Mouse (Mus musculus) kidney, adult 2 months (tissue): ENCODE results near the gene Cdk1. TPM values are rescaled to one million over a fixed set of nuclear protein-coding genes. Genes with fewer than 3 reads are reported as not detected.

ENCODE experiments used
- DNase-seq: peaks from one replicate; pipeline ENCODE4 v3.0.0; 2021
- H3K27ac ChIP-seq: fragments of 200-500 bp; 2 replicates; pipeline ENCODE4 v1.5.1; 2012; ENCODE audit warnings: low read depth, low read length, control low read depth, inconsistent platforms; ENCODE audit not compliant: insufficient read depth
- H3K27me3 ChIP-seq: fragments of 200-500 bp; replicated peaks from 2 replicates; pipeline ENCODE4 v1.6.1; 2012; ENCODE audit warnings: mild to moderate bottlenecking, moderate library complexity, low read length, inconsistent platforms; ENCODE audit not compliant: control insufficient read depth, insufficient read depth
- H3K36me3 ChIP-seq: fragments of 200-500 bp; 2 replicates; pipeline ENCODE4 v1.6.1; 2012; ENCODE audit warnings: mild to moderate bottlenecking, moderate library complexity, low read length, inconsistent platforms; ENCODE audit not compliant: control insufficient read depth, insufficient read depth
- H3K4me1 ChIP-seq: fragments of 200-500 bp; 2 replicates; pipeline ENCODE4 v1.6.1; 2011; ENCODE audit warnings: low read length; ENCODE audit not compliant: control insufficient read depth, insufficient read depth
- H3K4me3 ChIP-seq: fragments of 200-500 bp; 2 replicates; pipeline ENCODE4 v1.5.1; 2011; ENCODE audit warnings: mild to moderate bottlenecking, low read depth, low read length, control low read depth; ENCODE audit not compliant: insufficient read depth
- CTCF ChIP-seq: fragments of 200-500 bp; conservative IDR thresholded peaks from 2 replicates; pipeline ENCODE4 v1.5.1; 2011; ENCODE audit warnings: low read depth, mild to moderate bottlenecking, control low read depth, low read length, moderate library complexity, mixed read lengths; ENCODE audit not compliant: insufficient read depth, insufficient read length
- POLR2A ChIP-seq: fragments of 200-500 bp; IDR thresholded peaks from one replicate; pipeline ENCODE4 v1.6.1; 2011; ENCODE audit warnings: low read depth, low read length, control low read depth
- WGBS: fragments of 180-500 bp; shearing (Covaris S2); methylation state at CpG from one replicate; pipeline ENCODE4 v1.1.7; 2018; 5-methylcytosine and 5-hydroxymethylcytosine counted together
- polyA plus RNA-seq: library from polyadenylated mRNA; depleted of rRNA; stranded (reverse); fragments of >200 nt; gene quantifications from 2 replicates; pipeline ENCODE4 v1.2.3, GENCODE M21; 2012

Cdk1 gene
- polyA plus RNA-seq, 1 experiment: 2.6 TPM

DNA sequence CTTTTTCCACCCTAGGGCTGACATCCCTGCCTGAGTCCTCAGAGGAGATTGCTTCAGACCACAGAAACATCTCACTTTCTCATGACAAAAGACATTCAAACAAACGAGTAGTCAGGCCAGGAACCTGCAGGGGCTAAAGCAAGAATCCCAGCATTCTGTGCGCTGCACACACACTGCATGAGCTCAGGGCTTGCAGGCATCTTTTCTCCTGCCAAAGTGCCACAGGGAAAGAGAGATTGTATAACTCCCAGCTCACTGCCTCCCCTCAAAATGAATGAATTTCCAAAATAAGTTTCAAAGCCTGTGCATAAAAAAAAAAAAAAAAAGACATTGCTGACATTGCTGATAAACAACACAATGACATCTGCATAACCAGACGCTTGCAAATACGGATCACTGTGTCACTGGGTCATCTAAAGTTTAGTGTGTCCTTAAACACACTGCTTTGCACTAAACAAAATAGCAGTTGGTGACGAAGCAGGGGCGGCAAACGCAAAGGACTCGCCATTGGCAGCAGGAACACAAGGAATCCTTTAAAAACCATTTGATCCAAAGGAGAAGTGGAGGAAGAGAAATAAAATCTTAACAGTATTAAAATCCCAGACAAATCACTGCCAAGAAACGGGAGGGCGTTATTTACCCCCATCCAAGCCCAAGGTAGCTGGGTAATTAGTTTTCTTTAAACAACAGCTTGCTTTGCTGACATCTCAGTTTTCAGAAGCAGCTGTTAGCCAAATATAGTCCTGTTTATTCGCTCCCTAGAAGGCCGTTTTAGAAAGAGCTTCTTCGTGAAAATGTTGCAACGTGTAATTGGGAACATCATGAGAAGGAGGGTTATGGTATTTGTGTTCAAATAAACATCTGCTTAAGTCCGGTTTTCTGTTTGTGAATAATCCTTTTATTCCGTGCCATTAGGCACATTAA, 18.2 kb downstream of the Cdk1 start:
- peak; percentile 9 for DNase-seq
- Histone ChIP-seq H3K4me1 (no peaks in the 10 kb centered on the region), H3K4me3 (no peak overlapping the region), H3K36me3 (no peaks in the 10 kb centered on the region), H3K27ac (no peak overlapping the region), H3K27me3 (no peaks in the 10 kb centered on the region)
- WGBS: 66% methylated on average over 16 of the region's 16 CpGs
- no peak for TF ChIP-seq POLR2A
- TF ChIP-seq CTCF: no peak

DNA sequence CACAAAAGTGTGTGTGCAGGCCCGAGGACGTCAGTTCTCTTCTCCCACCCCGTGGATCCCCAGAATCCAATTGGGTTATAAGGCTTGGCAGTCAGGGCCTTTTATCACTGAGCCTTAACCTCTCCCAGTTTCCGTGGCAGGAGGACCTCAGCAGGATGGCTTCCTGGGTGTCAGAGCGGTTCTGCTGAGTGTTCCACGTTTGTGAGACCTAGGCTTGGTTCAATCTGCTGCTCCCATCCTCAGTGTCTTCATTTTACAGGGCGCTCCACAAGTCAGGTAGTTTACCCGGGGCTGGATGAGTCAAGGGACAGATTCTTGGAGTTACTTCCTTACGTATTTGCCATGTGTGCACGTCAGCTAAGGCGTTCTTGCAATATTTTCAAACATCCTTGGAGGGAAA, 19.5 kb downstream of the Cdk1 start:
- TF ChIP-seq POLR2A (no peak), CTCF (no peak)
- H3K4me3 ChIP-seq: no peak overlapping the region
- no peak overlapping the region for H3K27ac ChIP-seq
- DNase-seq: no peak
- no peaks in the 10 kb centered on the region for H3K36me3 ChIP-seq
- 93% methylated on average over 11 of the region's 11 CpGs for WGBS
- no peaks in the 10 kb centered on the region for H3K4me1 ChIP-seq
- no peaks in the 10 kb centered on the region for H3K27me3 ChIP-seq

DNA sequence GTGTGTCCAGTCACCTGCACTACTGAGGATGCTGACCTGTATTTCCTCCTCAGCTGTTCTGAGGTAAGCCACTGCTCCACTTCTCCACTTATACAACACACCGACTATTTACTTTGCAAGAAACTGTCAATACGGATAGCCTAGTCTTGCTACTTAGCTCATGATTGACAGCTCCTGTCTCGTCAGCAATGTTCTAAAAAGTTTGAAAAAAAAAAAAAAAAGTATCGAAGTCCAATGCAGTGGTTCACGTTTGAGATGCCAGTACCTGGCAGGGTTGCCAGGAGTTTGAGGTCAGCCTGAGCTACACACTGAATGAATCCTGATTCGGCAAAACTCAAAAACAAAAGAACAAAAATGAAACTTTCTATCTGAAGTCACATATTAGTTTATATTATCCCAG, 21.5 kb downstream of the Cdk1 start:
- H3K4me1 ChIP-seq: no peaks in the 10 kb centered on the region
- 60% methylated on average over 6 of the region's 6 CpGs for WGBS

DNA sequence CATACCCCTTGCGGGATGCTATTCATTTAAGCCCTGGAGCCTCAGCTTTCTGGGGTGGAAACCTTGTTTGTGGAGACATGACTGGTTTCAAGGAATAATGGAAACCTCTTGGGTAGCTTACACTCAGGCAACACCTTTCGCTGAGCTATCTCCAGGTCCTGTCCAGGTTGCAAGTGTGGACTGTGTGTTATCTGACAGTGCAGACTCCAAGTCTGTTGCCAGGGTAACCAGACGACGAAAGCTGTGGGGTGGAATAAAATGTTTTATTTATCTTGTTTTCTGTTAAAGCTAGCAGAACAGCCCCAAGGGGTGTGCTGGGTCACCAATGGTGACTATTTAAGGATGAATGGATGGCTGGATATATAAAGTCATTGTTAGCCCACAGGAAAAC, 24.1 kb downstream of the Cdk1 start:
- no peak for DNase-seq
- WGBS: 76% methylated on average over 4 of the region's 4 CpGs
- Histone ChIP-seq H3K4me1 (no peaks in the 10 kb centered on the region), H3K4me3 (no peak overlapping the region), H3K27me3 (no peaks in the 10 kb centered on the region), H3K36me3 (no peaks in the 10 kb centered on the region), H3K27ac (no peak overlapping the region)
- TF ChIP-seq POLR2A: no peak
- no peak for TF ChIP-seq CTCF

More for the DNA sequence above, 21.5 kb downstream of the Cdk1 start:
- DNase-seq: peak; percentile 74
- Histone ChIP-seq H3K27me3 (no peaks in the 10 kb centered on the region), H3K36me3 (no peaks in the 10 kb centered on the region), H3K4me3 (no peak overlapping the region), H3K27ac (no peak overlapping the region)
- TF ChIP-seq CTCF (no peak), POLR2A (no peak)

DNA sequence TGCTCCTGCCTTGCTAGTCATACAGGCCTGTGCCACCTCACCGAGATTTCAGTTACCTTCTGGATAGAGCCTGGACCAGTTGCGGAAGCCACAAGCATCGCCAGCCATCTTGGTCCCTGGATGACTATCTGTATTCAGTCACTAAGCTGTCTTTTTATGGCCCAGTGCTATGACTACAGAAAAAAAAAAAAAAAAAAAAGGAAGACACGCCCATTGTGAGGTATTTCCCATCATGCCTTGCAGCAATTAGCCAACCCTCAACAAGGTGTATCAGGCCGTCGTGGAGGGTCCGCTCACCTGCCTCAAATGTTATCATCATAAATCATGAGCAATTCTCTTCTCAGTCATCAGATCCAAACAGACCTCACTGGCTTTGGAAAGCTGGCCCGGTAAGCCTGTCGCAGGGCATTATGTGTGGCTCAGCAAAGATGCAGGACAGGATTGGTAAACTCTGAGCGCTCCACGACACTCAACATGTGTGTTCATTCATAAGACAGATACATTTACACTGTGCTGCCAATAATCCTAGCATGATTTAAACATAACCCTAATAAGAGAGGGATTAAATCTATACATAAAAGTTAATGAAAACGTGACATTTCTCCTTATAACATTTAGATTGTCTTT, 24.6 kb downstream of the Cdk1 start:
- 92% methylated on average over 12 of the region's 12 CpGs for WGBS
- DNase-seq: no peak
- Histone ChIP-seq H3K27ac (no peak overlapping the region), H3K4me3 (no peak overlapping the region), H3K4me1 (no peaks in the 10 kb centered on the region), H3K27me3 (no peaks in the 10 kb centered on the region), H3K36me3 (no peaks in the 10 kb centered on the region)
- TF ChIP-seq POLR2A: no peak
- no peak for TF ChIP-seq CTCF

DNA sequence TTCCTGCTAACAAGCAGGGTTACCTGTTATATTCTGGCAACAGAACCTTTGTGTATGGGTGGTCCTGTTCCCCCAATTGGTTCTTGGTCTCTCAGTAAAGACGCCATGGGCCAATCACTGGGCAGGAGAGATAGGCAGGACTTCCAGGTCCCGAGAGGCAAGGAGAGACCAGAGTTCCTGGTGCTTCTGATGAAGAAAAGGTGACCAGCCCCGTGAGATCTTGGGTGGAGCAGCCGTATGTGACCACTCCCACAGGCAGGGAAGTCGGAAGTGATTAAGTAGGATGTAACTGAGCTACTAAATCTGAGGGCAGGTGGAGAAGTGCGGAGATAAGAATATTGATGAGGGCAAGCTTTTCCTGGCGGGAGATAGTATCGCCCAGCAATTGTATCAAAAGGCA, 25.4 kb downstream of the Cdk1 start:
- WGBS: 79% methylated on average over 8 of the region's 8 CpGs
- Histone ChIP-seq H3K4me3 (no peak overlapping the region), H3K4me1 (no peaks in the 10 kb centered on the region), H3K27me3 (no peaks in the 10 kb centered on the region), H3K27ac (no peak overlapping the region), H3K36me3 (no peaks in the 10 kb centered on the region)
- TF ChIP-seq CTCF (no peak), POLR2A (no peak)
- DNase-seq: no peak

DNA sequence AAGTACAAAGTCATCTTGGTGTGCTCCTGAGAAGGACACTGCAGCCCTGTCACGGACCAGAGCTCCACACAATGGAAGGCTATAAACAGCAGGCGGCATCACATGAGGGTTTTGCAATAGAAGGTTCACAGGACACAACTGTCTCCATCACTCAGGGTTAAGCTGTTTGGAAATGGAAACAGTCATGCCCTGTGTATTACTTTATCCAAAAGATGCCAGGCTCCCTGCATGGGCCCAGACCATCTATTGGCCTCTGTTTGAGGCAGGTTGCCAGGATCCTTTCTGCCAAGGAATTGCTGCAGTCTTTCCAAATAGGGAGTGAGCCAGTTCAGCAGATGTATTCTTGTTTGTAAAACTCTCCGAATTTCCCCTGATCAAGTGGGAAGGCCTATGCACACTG, 26.3 kb downstream of the Cdk1 start:
- 83% methylated on average over 3 of the region's 3 CpGs for WGBS
- Histone ChIP-seq H3K4me1 (peaks cover 2% of the 10 kb centered on the region; the same call in 1 of the 2 replicates), H3K27me3 (no peaks in the 10 kb centered on the region), H3K36me3 (no peaks in the 10 kb centered on the region), H3K4me3 (no peak overlapping the region), H3K27ac (no peak overlapping the region)
- DNase-seq: peak; percentile 14
- TF ChIP-seq CTCF: no peak
- TF ChIP-seq POLR2A: no peak
